Mouse (Mus musculus) embryonic facial prominence, embryonic 11.5 days (tissue): ENCODE measurements at regions not wholly inside any gene's neighbourhood (a gene's known extent, or its start where the extent isn't known, plus 50 kb on each side); places are given as distances from the start of the nearest gene placed in this dataset.

ENCODE experiments used
- ATAC-seq: fragments of 200-750 bp; cut with Nextera tagmentation; replicated peaks from 2 replicates; pipeline ENCODE4 v1.8.0; 2017; ENCODE audit warnings: low read depth; ENCODE audit not compliant: insufficient number of reproducible peaks, low FRiP score, low TSS enrichment
- DNase-seq: peaks from one replicate; pipeline ENCODE4 v3.0.0-alpha.2; 2015; ENCODE audit warnings: low spot score
- H3K27ac ChIP-seq: fragments of 300-500 bp; sonication (generic); replicated peaks from 2 replicates; pipeline ENCODE4 v1.5.1; 2014; ENCODE audit warnings: mild to moderate bottlenecking, low read depth, low read length, control low read depth
- H3K27me3 ChIP-seq: fragments of 300-500 bp; sonication (generic); 2 replicates; pipeline ENCODE4 v1.6.1; 2014; ENCODE audit warnings: mild to moderate bottlenecking, low read length, moderate library complexity, mixed read lengths; ENCODE audit not compliant: control insufficient read depth, insufficient read depth
- H3K36me3 ChIP-seq: fragments of 300-500 bp; sonication (generic); replicated peaks from 2 replicates; pipeline ENCODE4 v1.6.1; 2014; ENCODE audit warnings: low read depth, mild to moderate bottlenecking, low read length, moderate library complexity, mixed read lengths; ENCODE audit not compliant: control insufficient read depth, insufficient read depth
- H3K4me1 ChIP-seq: fragments of 300-500 bp; sonication (generic); 2 replicates; pipeline ENCODE4 v1.6.1; 2014; ENCODE audit warnings: low read length, mixed read lengths; ENCODE audit not compliant: control insufficient read depth, insufficient read depth
- H3K4me2 ChIP-seq: fragments of 300-500 bp; sonication (generic); 2 replicates; pipeline ENCODE4 v1.6.1; 2014; ENCODE audit warnings: low read depth, mild to moderate bottlenecking, control low read depth, low read length, moderate library complexity
- H3K4me3 ChIP-seq: fragments of 300-500 bp; sonication (generic); 2 replicates; pipeline ENCODE4 v1.5.1; 2014; ENCODE audit warnings: low read depth, low read length, control low read depth
- H3K9ac ChIP-seq: fragments of 300-500 bp; sonication (generic); replicated peaks from 2 replicates; pipeline ENCODE4 v1.6.1; 2014; ENCODE audit warnings: mild to moderate bottlenecking, control low read depth, low read length
- H3K9me3 ChIP-seq: fragments of 300-500 bp; sonication (generic); replicated peaks from 2 replicates; pipeline ENCODE4 v1.6.1; 2016; ENCODE audit warnings: mild to moderate bottlenecking, low read length, inconsistent platforms, mixed read lengths; ENCODE audit not compliant: control insufficient read depth
- WGBS: fragments of 180-500 bp; shearing (Covaris S2); extraction: QIAGEN DNeasy Blood & Tissue Kit; methylation state at CpG from one replicate; pipeline ENCODE4 v1.1.7; 2014; 5-methylcytosine and 5-hydroxymethylcytosine counted together

DNA sequence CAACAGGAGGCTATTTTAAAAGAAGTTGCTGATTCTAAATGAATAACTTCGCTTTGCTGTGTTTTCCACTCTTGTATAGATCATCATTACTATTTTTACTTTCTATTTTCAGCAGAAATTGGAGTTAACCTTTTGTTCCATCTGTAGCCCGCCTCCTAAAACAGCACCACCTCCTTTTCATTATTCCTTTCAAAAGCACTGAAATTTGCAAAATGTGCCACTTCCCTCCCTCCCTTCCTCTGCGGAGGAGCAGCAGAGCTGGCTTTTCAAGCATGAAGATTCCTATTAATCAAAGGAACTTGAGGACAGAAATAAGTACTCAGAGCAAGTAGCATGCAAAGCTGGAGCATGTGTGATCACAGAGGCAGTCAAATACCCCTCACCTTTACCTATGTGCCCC lies 497.7 kb downstream of the Nsun3 start:
- ATAC-seq (no peak), DNase-seq (no peak)
- H3K4me1 ChIP-seq, result no peaks in the 10 kb centered on the region
- H3K4me3 ChIP-seq, result no peak overlapping the region
- no peaks in the 10 kb centered on the region for H3K36me3 ChIP-seq
- WGBS, result 79% methylated on average over 3 of the region's 3 CpGs
- no peak overlapping the region for H3K27ac ChIP-seq
- no peak overlapping the region for H3K4me2 ChIP-seq
- H3K9me3 ChIP-seq, result no peaks in the 10 kb centered on the region
- H3K27me3 ChIP-seq, result no peaks in the 10 kb centered on the region
- no peak overlapping the region for H3K9ac ChIP-seq
